Mouse (Mus musculus): ENCODE results near the gene Cdk10. TPM values are rescaled to one million over a fixed set of nuclear protein-coding genes. Genes with fewer than 3 reads are reported as not detected.

The Cdk10 gene
- total and polyA plus RNA-seq, 2 experiments: 18.2 to 45.1 TPM

DNA sequence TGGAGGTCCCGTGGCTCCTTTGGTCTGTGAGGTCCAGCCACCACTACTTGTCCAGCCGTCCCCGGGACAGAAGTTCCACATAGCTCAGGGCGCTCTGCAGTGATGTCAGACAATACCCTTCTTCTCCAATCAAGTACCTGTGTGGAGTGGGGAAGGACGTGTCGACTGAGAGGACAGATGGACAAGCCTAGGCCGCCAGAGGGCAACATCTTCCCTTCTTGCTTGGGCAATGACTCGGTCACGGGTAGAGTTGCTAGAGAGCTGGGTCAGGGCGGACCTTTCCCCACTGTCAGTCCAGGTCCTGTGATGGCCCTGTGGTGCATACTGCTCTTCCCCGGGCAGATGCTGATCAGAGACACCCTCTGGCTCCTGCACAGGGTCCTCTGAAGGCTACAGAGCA lies 18.4 kb downstream of the Cdk10 start:
- H3K36me3 ChIP-seq (ENCODE audit: control insufficient read depth, insufficient read depth, low read length): no peaks in the 10 kb centered on the region
- no peak overlapping the region for H3K4me3 ChIP-seq (ENCODE audit: insufficient read depth, low read depth, low read length)
- TF ChIP-seq POLR2A (IDR thresholded peaks at IDR 0.05; ENCODE audit: extremely low read depth, insufficient read depth, low read length) (no peak), CTCF (IDR thresholded peaks at IDR 0.05; ENCODE audit: low read depth, low read length) (peak; percentile 84)
- peak; percentile 86 for DNase-seq (ENCODE audit: extremely low read depth, low read depth, low spot score)
- H3K4me1 ChIP-seq (ENCODE audit: control insufficient read depth, insufficient read depth, low read length): peaks cover 42% of the 10 kb centered on the region
- H3K27me3 ChIP-seq (ENCODE audit: control insufficient read depth, insufficient read depth, low read length): no peaks in the 10 kb centered on the region
- peak overlapping the region; percentile 51 for H3K9ac ChIP-seq (ENCODE audit: low read depth, low read length)
- 45% methylated on average over 11 of the region's 11 CpGs for WGBS
- H3K79me2 ChIP-seq (ENCODE audit: control insufficient read depth, insufficient read depth, low read length): no peaks in the 10 kb centered on the region
- H3K27ac ChIP-seq (replicated peaks; ENCODE audit: insufficient read depth, low read depth, low read length): peak overlapping the region; percentile 96

DNA sequence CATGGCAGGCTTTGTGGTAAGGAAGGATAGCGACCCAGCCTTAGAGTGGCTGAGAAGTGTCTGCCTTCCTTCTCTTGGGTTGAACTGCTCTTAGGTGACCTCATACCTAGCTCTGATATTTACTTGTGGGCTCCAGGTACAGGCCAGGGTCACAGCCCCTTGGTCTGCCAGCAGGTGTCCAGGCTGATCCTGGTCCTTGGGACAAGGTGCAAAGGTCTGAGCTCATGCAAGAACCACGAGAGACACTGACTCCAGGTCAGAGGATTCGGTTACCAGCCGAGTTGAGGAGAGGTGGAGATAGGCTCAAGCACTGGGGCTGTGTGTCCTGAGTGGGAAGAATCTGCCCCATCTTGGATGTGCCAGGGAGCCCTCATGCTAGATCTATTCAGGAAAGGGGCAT lies 19.7 kb downstream of the Cdk10 start:
- no peaks in the 10 kb centered on the region for H3K79me2 ChIP-seq (ENCODE audit: control insufficient read depth, insufficient read depth, low read length)
- H3K4me3 ChIP-seq (ENCODE audit: insufficient read depth, low read depth, low read length): no peak overlapping the region
- peak overlapping the region; percentile 72 for H3K9ac ChIP-seq (ENCODE audit: low read depth, low read length)
- peak; percentile 99 for DNase-seq (ENCODE audit: extremely low read depth, low read depth, low spot score)
- peaks cover 42% of the 10 kb centered on the region for H3K4me1 ChIP-seq (ENCODE audit: control insufficient read depth, insufficient read depth, low read length)
- H3K36me3 ChIP-seq (ENCODE audit: control insufficient read depth, insufficient read depth, low read length): peaks cover 2% of the 10 kb centered on the region; the same call in 1 of the 2 replicates
- peak overlapping the region; percentile 97 for H3K27ac ChIP-seq (replicated peaks; ENCODE audit: insufficient read depth, low read depth, low read length)
- 21% methylated on average over 4 of the region's 4 CpGs for WGBS
- TF ChIP-seq CTCF (IDR thresholded peaks at IDR 0.05; ENCODE audit: low read depth, low read length) (no peak), POLR2A (IDR thresholded peaks at IDR 0.05; ENCODE audit: extremely low read depth, insufficient read depth, low read length) (peak; percentile 40; the same call in 1 of the 2 replicates)
- H3K27me3 ChIP-seq (ENCODE audit: control insufficient read depth, insufficient read depth, low read length): no peaks in the 10 kb centered on the region

DNA sequence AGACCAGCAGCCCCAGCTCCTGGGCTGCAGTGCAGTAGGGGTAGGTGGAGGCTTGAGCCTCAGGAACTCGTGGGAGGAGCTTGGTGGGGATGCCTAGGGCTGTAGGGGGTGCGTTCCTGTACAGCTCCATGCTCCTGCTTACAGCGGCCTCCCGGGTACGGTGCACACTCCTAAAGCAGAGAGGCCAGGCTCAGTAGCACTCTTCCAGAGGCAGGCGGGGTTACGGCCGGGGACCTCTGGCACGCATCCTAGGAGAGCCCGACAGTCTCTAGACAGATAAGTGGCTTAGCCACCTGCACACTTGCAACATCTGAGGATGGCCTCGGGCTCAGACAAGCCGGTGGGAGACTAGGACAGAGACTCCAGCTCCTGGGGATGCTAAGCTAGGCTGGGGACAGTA lies 20.9 kb downstream of the Cdk10 start:
- Histone ChIP-seq H3K36me3 (ENCODE audit: control insufficient read depth, insufficient read depth, low read length) (peaks cover 6% of the 10 kb centered on the region; the same call in 1 of the 2 replicates), H3K9ac (ENCODE audit: low read depth, low read length) (peak overlapping the region; percentile 72), H3K4me3 (ENCODE audit: insufficient read depth, low read depth, low read length) (no peak overlapping the region), H3K27ac (replicated peaks; ENCODE audit: insufficient read depth, low read depth, low read length) (peak overlapping the region; percentile 97), H3K79me2 (ENCODE audit: control insufficient read depth, insufficient read depth, low read length) (no peaks in the 10 kb centered on the region), H3K27me3 (ENCODE audit: control insufficient read depth, insufficient read depth, low read length) (no peaks in the 10 kb centered on the region), H3K4me1 (ENCODE audit: control insufficient read depth, insufficient read depth, low read length) (peaks cover 42% of the 10 kb centered on the region)
- TF ChIP-seq POLR2A (IDR thresholded peaks at IDR 0.05; ENCODE audit: extremely low read depth, insufficient read depth, low read length): no peak
- TF ChIP-seq CTCF (IDR thresholded peaks at IDR 0.05; ENCODE audit: low read depth, low read length): no peak
- 41% methylated on average over 12 of the region's 12 CpGs for WGBS
- peak; percentile 62 for DNase-seq (ENCODE audit: extremely low read depth, low read depth, low spot score)

DNA sequence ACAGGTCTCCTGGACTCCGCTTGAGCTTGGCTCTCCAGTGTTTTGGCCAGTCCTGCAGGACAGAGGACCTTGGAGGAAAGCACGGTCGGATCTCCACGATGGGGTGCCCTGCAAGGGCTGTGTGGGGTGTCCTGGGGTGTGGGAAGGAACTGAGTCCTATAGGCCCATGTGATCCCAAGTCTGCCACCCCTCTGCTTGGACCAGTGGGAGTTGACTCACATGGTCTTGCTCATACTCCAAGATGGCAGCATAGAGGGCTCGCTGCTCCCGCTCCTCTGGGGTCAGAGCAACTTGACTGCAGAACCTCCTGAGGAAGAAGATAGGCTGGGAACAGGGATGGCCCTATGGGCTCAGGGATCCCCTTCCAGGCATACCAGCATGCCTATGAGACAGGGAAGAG lies 23.1 kb downstream of the Cdk10 start:
- DNase-seq (ENCODE audit: extremely low read depth, low read depth, low spot score): no peak
- WGBS: over 99% methylated on average over 6 of the region's 6 CpGs
- peaks cover 32% of the 10 kb centered on the region for H3K4me1 ChIP-seq (ENCODE audit: control insufficient read depth, insufficient read depth, low read length)
- H3K27me3 ChIP-seq (ENCODE audit: control insufficient read depth, insufficient read depth, low read length): no peaks in the 10 kb centered on the region
- H3K27ac ChIP-seq (replicated peaks; ENCODE audit: insufficient read depth, low read depth, low read length): no peak overlapping the region
- TF ChIP-seq CTCF (IDR thresholded peaks at IDR 0.05; ENCODE audit: low read depth, low read length) (no peak), POLR2A (IDR thresholded peaks at IDR 0.05; ENCODE audit: extremely low read depth, insufficient read depth, low read length) (no peak)
- H3K9ac ChIP-seq (ENCODE audit: low read depth, low read length): no peak overlapping the region
- no peak overlapping the region for H3K4me3 ChIP-seq (ENCODE audit: insufficient read depth, low read depth, low read length)
- peaks cover 6% of the 10 kb centered on the region; the same call in 1 of the 2 replicates for H3K36me3 ChIP-seq (ENCODE audit: control insufficient read depth, insufficient read depth, low read length)
- H3K79me2 ChIP-seq (ENCODE audit: control insufficient read depth, insufficient read depth, low read length): no peaks in the 10 kb centered on the region; the same call in 1 of the 2 replicates

DNA sequence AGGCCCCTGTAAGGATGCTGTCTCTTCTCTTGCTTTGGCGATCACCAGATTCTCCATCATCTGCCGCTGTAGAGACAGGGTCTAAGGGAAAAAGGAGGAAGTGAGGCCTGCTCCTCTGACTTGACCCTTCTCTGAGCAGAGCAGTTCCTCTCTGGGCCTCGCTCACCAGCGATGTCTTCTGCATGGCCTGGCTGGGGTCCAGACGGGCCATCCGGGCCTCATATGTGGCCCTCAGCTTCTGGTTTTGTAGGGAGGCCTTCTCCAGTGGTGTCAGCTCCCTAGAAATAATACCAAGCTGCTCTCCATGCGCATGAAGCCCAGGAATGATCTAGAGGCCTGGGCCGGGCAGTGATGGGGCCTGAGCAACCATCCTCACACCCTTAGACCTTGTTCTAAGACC lies 24.0 kb downstream of the Cdk10 start:
- TF ChIP-seq CTCF (IDR thresholded peaks at IDR 0.05; ENCODE audit: low read depth, low read length): no peak
- no peak for TF ChIP-seq POLR2A (IDR thresholded peaks at IDR 0.05; ENCODE audit: extremely low read depth, insufficient read depth, low read length)
- Histone ChIP-seq H3K9ac (ENCODE audit: low read depth, low read length) (no peak overlapping the region), H3K36me3 (ENCODE audit: control insufficient read depth, insufficient read depth, low read length) (peaks cover 6% of the 10 kb centered on the region; the same call in 1 of the 2 replicates), H3K4me3 (ENCODE audit: insufficient read depth, low read depth, low read length) (no peak overlapping the region), H3K27me3 (ENCODE audit: control insufficient read depth, insufficient read depth, low read length) (no peaks in the 10 kb centered on the region), H3K4me1 (ENCODE audit: control insufficient read depth, insufficient read depth, low read length) (peaks cover 25% of the 10 kb centered on the region), H3K27ac (replicated peaks; ENCODE audit: insufficient read depth, low read depth, low read length) (no peak overlapping the region), H3K79me2 (ENCODE audit: control insufficient read depth, insufficient read depth, low read length) (peaks cover under 1% of the 10 kb centered on the region; the same call in 1 of the 2 replicates)
- 91% methylated on average over 8 of the region's 8 CpGs for WGBS
- DNase-seq (ENCODE audit: extremely low read depth, low read depth, low spot score): no peak

DNA sequence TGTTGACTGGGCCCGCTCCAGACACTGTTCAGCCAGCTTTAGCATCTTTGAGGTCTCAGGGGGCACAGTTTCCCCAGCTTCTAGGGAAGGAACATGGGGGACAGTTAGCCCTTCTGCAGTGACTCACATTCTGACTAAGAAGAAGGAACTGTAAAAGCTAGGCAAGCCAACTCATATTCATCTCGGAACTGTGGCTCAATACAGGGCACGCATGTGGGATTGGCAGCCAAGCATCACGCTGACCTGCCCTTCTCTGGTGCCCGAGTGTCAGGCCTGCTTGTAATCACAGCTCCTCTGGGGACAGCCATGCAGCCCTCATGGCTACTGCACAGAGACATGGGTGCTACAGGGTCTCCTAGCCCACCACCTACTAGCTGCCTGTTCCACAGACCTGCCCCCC lies 26.3 kb downstream of the Cdk10 start:
- H3K79me2 ChIP-seq (ENCODE audit: control insufficient read depth, insufficient read depth, low read length): peaks cover 19% of the 10 kb centered on the region; the same call in 1 of the 2 replicates
- WGBS: 91% methylated on average over 5 of the region's 5 CpGs
- no peaks in the 10 kb centered on the region for H3K27me3 ChIP-seq (ENCODE audit: control insufficient read depth, insufficient read depth, low read length)
- H3K9ac ChIP-seq (ENCODE audit: low read depth, low read length): no peak overlapping the region
- H3K36me3 ChIP-seq (ENCODE audit: control insufficient read depth, insufficient read depth, low read length): peaks cover 6% of the 10 kb centered on the region; the same call in 1 of the 2 replicates
- no peak for DNase-seq (ENCODE audit: extremely low read depth, low read depth, low spot score)
- TF ChIP-seq POLR2A (IDR thresholded peaks at IDR 0.05; ENCODE audit: extremely low read depth, insufficient read depth, low read length) (no peak), CTCF (IDR thresholded peaks at IDR 0.05; ENCODE audit: low read depth, low read length) (no peak)
- peaks cover 13% of the 10 kb centered on the region for H3K4me1 ChIP-seq (ENCODE audit: control insufficient read depth, insufficient read depth, low read length)
- H3K27ac ChIP-seq (replicated peaks; ENCODE audit: insufficient read depth, low read depth, low read length): no peak overlapping the region
- no peak overlapping the region for H3K4me3 ChIP-seq (ENCODE audit: insufficient read depth, low read depth, low read length)
